Mouse (Mus musculus) small intestine, adult 2 months (tissue): ENCODE data around the gene Ccdc162. TPM values are rescaled to one million over a fixed set of nuclear protein-coding genes. Genes with fewer than 3 reads are reported as not detected.

ENCODE experiments used
- H3K27ac ChIP-seq: fragments of 200-500 bp; 2 replicates; pipeline ENCODE4 v1.5.1; 2012; ENCODE audit warnings: low read depth, low read length, control low read depth, inconsistent platforms; ENCODE audit not compliant: insufficient read depth
- H3K27me3 ChIP-seq: fragments of 200-500 bp; 2 replicates; pipeline ENCODE4 v1.6.1; 2012; ENCODE audit warnings: mild to moderate bottlenecking, moderate library complexity, low read length, inconsistent platforms; ENCODE audit not compliant: control insufficient read depth, insufficient read depth
- H3K36me3 ChIP-seq: fragments of 200-500 bp; 2 replicates; pipeline ENCODE4 v1.6.1; 2012; ENCODE audit warnings: mild to moderate bottlenecking, low read length, control low read depth, inconsistent platforms; ENCODE audit not compliant: control insufficient read depth, insufficient read depth
- H3K4me1 ChIP-seq: fragments of 200-500 bp; 2 replicates; pipeline ENCODE4 v1.6.1; 2012; ENCODE audit warnings: low read length, inconsistent platforms, mixed read lengths; ENCODE audit not compliant: control insufficient read depth, insufficient read depth, insufficient read length
- H3K4me3 ChIP-seq: fragments of 200-500 bp; 2 replicates; pipeline ENCODE4 v1.5.1; 2012; ENCODE audit warnings: low read depth, mild to moderate bottlenecking, control low read depth, inconsistent platforms, low read length, moderate library complexity
- CTCF ChIP-seq: fragments of 200-500 bp; IDR thresholded peaks from 2 replicates; pipeline ENCODE4 v1.5.1; 2012; ENCODE audit warnings: low read depth, mild to moderate bottlenecking, control low read depth, inconsistent platforms, low read length, moderate library complexity, mixed read lengths; ENCODE audit not compliant: insufficient replicate concordance, insufficient read length; ENCODE audit errors: extremely low read depth
- POLR2A ChIP-seq: fragments of 200-500 bp; IDR thresholded peaks from 2 replicates; pipeline ENCODE4 v1.6.1; 2012; ENCODE audit warnings: low read depth, mild to moderate bottlenecking, control low read depth, inconsistent platforms, low read length, moderate library complexity
- WGBS: fragments of 180-500 bp; shearing (Covaris S2); methylation state at CpG from one replicate; pipeline ENCODE4 v1.1.7; 2018; 5-methylcytosine and 5-hydroxymethylcytosine counted together
- polyA plus RNA-seq: library from polyadenylated mRNA; depleted of rRNA; stranded (reverse); fragments of >200 nt; gene quantifications from 2 replicates; pipeline ENCODE4 v1.2.3, GENCODE M21; 2012

Gene Ccdc162
- polyA plus RNA-seq, 1 experiment: 0.08 TPM

DNA sequence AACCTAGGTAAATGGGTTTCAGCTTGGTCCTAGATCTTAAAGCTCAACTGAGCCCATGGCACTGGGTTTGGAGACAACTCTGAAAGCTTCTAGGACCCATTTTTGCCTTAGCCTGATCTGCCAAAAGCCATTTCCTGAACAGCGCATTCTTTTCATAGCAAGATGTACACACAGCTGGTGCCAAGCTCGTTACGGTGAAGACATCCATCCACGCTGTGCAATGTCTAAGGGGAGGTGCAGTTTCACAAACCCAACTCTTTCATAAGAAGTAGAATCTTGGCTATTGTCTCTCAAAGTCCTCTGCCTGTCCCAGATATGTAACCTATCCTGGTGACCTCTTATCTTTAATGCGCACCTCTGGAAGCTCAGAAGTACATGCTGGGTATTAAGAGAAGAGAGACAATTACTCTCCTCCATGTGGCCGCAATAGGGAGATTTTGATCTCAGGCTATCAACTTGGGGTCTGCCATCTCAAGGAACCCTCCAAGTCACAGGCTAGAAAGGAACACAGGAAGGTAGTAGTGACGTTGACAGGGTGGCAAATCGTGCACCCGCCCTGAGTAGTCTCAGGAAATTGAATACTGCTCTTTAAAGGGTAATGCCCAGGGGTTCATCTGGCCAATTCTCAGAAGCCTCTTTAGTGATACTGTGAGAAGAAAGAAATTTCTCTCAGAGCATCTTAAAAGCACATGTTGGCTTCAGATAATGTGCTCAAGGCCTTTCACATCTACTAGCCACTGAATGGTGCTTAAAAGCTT is 81.0 kb downstream of the Ccdc162 start:
- Histone ChIP-seq H3K27ac (no peak overlapping the region), H3K4me3 (no peak overlapping the region), H3K4me1 (no peaks in the 10 kb centered on the region), H3K36me3 (no peaks in the 10 kb centered on the region), H3K27me3 (no peaks in the 10 kb centered on the region)
- WGBS: 73% methylated on average over 9 of the region's 9 CpGs
- TF ChIP-seq POLR2A (no peak), CTCF (no peak)

DNA sequence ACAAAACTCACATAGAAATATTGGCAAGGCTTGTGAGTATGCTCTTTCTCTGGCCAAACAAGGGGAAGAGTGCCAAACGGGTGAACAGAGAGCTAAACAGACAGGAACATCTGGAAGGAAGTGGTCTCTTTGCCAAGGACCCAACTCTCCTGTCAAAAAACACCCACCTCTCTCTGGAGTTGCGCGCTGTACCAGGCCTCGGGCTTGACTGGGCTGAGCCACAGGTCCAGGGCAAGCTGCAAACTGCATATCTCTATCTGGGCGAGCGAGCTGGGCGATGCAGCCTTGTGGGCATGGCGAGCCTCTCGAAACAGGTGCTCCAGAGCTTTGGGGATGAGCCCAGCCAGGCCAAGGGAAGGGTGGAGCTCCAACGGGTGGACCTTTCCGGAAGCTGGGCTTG is 82.6 kb downstream of the Ccdc162 start:
- no peak overlapping the region for H3K4me3 ChIP-seq
- no peak overlapping the region for H3K27ac ChIP-seq
- no peaks in the 10 kb centered on the region for H3K4me1 ChIP-seq
- no peaks in the 10 kb centered on the region for H3K36me3 ChIP-seq
- WGBS: 85% methylated on average over 11 of the region's 11 CpGs
- no peaks in the 10 kb centered on the region for H3K27me3 ChIP-seq
- no peak for TF ChIP-seq CTCF
- no peak for TF ChIP-seq POLR2A

DNA sequence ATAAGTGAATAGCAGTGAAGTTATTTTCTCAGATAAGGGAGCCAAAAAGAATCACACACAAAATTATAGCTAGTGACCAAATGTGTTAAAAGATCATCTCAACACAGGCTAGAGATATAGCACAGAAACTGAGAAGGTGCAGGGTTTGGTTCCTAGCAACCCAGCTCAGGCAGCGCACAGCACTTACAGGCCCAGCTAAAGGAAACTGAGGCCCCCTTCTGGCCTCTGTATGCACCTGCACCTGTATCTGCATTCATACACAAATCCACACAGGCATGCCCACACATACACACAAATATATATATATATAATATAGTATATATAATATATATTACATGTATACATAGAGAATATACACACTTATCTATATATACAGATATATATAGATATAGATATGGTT is 84.4 kb downstream of the Ccdc162 start:
- no peaks in the 10 kb centered on the region for H3K36me3 ChIP-seq
- H3K27me3 ChIP-seq: no peaks in the 10 kb centered on the region
- H3K4me3 ChIP-seq: no peak overlapping the region
- no peak overlapping the region for H3K27ac ChIP-seq
- H3K4me1 ChIP-seq: no peaks in the 10 kb centered on the region
- WGBS: 91% methylated on average over 1 of the region's 1 CpGs
- peak; percentile 37; the same call in 1 of the 2 replicates for TF ChIP-seq CTCF
- no peak for TF ChIP-seq POLR2A

DNA sequence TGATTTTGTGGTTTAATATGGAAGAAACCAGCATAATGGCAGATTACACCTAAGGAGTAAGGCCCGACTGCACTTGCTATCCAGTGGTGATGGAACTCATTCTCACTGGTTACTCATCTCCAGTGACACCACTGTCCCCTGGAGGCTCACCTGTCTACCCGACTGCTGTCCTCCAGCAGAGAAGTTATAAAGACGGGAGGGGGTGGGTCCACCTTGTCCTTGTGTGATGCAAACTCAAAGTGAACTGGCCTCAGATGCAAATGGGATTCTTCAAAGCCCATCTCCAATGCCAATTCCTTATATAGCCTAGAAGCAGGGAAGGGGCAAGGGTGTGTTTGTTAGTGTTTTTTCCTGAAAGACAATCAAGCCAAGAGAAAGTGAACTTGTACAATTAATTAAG is 89.4 kb downstream of the Ccdc162 start:
- 79% methylated on average over 3 of the region's 3 CpGs for WGBS
- H3K36me3 ChIP-seq: no peaks in the 10 kb centered on the region
- no peaks in the 10 kb centered on the region for H3K27me3 ChIP-seq
- no peak overlapping the region for H3K4me3 ChIP-seq
- no peak overlapping the region for H3K27ac ChIP-seq
- TF ChIP-seq CTCF (no peak), POLR2A (no peak)
- H3K4me1 ChIP-seq: no peaks in the 10 kb centered on the region

DNA sequence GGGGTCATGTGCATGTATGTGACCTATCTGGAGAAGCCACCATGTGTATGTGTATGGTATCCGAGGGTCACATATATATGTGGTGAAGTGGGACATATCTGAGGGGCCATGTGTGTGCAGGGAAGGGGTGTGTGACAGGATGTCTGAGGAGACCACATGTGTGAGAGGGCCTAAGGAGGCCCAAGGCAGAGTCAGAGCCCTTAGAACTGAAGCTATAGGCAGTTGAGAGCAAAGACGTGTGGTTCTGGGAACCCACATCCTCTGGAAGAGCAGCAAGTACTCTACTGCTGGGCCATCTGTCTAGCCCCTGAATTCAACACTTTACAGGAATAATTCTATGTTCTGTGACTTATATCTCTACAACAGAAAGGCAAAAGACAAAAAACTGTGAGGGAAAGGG is 96.4 kb downstream of the Ccdc162 start:
- Histone ChIP-seq H3K4me1 (peaks cover 3% of the 10 kb centered on the region; the same call in 1 of the 2 replicates), H3K27me3 (no peaks in the 10 kb centered on the region), H3K36me3 (no peaks in the 10 kb centered on the region), H3K4me3 (no peak overlapping the region), H3K27ac (no peak overlapping the region)
- 96% methylated on average over 2 of the region's 2 CpGs for WGBS
- no peak for TF ChIP-seq POLR2A

DNA sequence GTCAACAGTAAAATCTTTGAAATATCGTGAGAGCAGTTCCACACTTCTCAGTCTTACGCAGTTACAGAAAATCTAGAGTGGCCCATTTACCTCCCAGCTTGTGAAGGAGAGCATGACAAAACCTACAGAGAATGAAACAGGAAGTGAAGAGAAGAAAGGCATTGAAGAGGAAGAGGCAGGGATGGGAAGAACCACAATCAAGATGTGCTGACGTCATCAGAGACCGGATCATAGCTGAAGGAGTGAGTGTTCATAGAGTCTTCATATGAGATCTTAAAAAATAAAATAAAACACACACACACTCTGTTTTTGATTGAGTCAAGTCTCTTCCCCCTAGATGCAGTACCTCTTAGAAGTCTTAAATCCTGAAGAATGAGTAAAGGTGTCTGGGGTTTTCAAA is 100.9 kb downstream of the Ccdc162 start:
- Histone ChIP-seq H3K36me3 (no peaks in the 10 kb centered on the region), H3K27ac (no peak overlapping the region), H3K4me1 (peaks cover 9% of the 10 kb centered on the region), H3K27me3 (no peaks in the 10 kb centered on the region), H3K4me3 (no peak overlapping the region)
- 78% methylated on average over 4 of the region's 4 CpGs for WGBS
- TF ChIP-seq CTCF (no peak), POLR2A (no peak)

DNA sequence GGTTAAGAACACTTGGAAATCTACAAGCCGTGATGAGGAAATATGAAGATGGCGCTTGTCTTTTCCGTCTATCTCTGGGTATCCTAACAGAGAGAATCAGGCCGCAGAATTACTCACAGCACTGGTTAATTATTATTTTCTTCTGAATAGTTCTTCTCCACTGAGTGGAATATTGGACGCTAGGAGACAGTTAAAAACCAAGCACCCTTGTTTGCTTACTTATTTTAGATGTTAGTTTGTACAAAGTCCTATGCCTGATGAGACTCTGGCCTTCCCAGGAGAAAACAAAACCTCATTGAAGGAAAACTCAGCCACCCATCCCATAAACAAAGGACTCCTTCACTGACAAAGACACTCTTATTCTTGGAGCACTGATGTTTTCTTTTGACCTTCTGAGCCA is 104.5 kb downstream of the Ccdc162 start:
- Histone ChIP-seq H3K27ac (no peak overlapping the region), H3K4me3 (no peak overlapping the region), H3K36me3 (no peaks in the 10 kb centered on the region), H3K4me1 (peaks cover 14% of the 10 kb centered on the region), H3K27me3 (no peaks in the 10 kb centered on the region)
- 36% methylated on average over 5 of the region's 5 CpGs for WGBS
- no peak for TF ChIP-seq POLR2A
- no peak for TF ChIP-seq CTCF
